Mouse (Mus musculus) cerebellum, adult 2 months (tissue): ENCODE data around the gene Usp2.

Source experiments
- CTCF ChIP-seq: fragments of 200-500 bp; IDR thresholded peaks from 2 replicates; pipeline ENCODE4 v1.5.1; 2011; ENCODE audit warnings: low read depth, mild to moderate bottlenecking, control low read depth, low read length, moderate library complexity, borderline replicate concordance; ENCODE audit not compliant: insufficient read depth
- POLR2A ChIP-seq: fragments of 200-500 bp; IDR thresholded peaks from 2 replicates; pipeline ENCODE4 v1.6.1; 2011; ENCODE audit warnings: low read length, control low read depth, borderline replicate concordance; ENCODE audit not compliant: insufficient read depth

DNA sequence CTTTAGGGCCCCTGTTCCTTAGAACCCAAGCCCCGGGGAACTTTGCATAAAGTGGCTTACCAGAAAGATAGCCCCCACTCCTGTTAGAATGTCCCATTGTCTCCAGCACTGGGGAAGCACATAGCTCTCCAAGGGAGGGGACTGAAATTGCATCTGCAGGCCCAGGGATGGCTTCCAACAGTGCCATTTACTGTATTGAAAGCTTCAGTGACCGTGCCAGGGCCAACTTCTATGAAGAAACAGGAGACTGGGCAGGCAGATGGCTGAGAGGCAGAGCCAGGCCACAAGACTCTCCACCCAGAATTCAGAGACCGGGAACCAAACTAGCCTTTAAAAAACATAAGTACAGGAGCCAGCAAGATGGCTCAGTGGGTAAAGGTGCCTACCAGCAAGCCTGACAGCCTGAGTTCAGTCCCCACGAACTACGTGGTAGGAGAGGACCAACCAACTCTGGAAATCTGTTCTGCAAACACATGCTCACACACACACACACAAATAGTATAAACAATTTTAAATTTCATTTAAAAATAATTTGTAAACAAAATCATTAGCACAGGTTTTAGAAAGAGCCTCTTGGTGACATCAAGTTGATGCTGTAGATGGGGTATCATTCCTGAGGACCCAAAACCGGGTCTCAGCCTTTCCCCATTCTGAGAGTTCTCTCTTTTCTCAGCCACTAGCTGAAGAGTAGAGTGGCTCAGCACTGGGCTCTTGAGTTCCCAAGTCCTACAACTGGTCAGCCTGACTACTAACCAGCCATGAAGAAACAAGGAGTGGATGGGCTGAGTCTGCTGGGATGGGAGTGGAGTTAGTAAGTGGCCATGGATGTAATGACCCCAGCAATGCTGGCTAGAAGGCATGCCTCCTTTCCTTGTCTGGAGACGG, 25.1 kb upstream of the Usp2 start:
- no peak for TF ChIP-seq POLR2A
- no peak for TF ChIP-seq CTCF
